Mouse (Mus musculus) heart, embryonic 14.5 days (tissue): Measurements from ENCODE around the gene Grid2. TPM values are rescaled to one million over a fixed set of nuclear protein-coding genes. Genes with fewer than 3 reads are reported as not detected.

Experiments
- ATAC-seq: fragments of 200-750 bp; cut with Nextera tagmentation; 2 replicates; pipeline ENCODE4 v1.8.0; 2017; ENCODE audit warnings: low read depth, moderate TSS enrichment; ENCODE audit not compliant: insufficient number of reproducible peaks, insufficient read depth, low FRiP score
- H3K27ac ChIP-seq, 2 experiments: fragments of 200-500 bp in 1 of 2; fragments of 300-500 bp in 1 of 2; sonication (generic) in 1 of 2; replicated peaks in 1 of 2; 2 replicates each; pipeline ENCODE4 v1.5.1; 2012 to 2014; ENCODE audit warnings: low read depth in 2 of 2, low read length in 2 of 2, control low read depth in 1 of 2, mild to moderate bottlenecking in 1 of 2, mixed read lengths in 1 of 2; ENCODE audit not compliant: control insufficient read depth in 1 of 2, insufficient read depth in 1 of 2
- H3K27me3 ChIP-seq: fragments of 300-500 bp; sonication (generic); 2 replicates; pipeline ENCODE4 v1.6.1; 2014; ENCODE audit warnings: mild to moderate bottlenecking, low read length, control low read depth; ENCODE audit not compliant: control insufficient read depth, insufficient read depth
- H3K36me3 ChIP-seq: fragments of 300-500 bp; sonication (generic); 2 replicates; pipeline ENCODE4 v1.6.1; 2014; ENCODE audit warnings: mild to moderate bottlenecking, control low read depth, low read length, mixed read lengths; ENCODE audit not compliant: control insufficient read depth, insufficient read depth
- H3K4me1 ChIP-seq, 2 experiments: fragments of 200-500 bp in 1 of 2; fragments of 300-500 bp in 1 of 2; sonication (generic) in 1 of 2; 2 replicates each; pipeline ENCODE4 v1.6.1; 2012 to 2014; ENCODE audit warnings: low read length in 2 of 2, control low read depth in 1 of 2, mixed read lengths in 1 of 2; ENCODE audit not compliant: control insufficient read depth in 2 of 2, insufficient read depth in 2 of 2
- H3K4me2 ChIP-seq: fragments of 300-500 bp; sonication (generic); 2 replicates; pipeline ENCODE4 v1.6.1; 2014; ENCODE audit warnings: mild to moderate bottlenecking, low read length
- H3K4me3 ChIP-seq, 2 experiments: fragments of 200-500 bp in 1 of 2; fragments of 300-500 bp in 1 of 2; sonication (generic) in 1 of 2; 2 replicates each; pipeline ENCODE4 v1.5.1; 2012 to 2014; ENCODE audit warnings: low read length in 2 of 2, mild to moderate bottlenecking in 2 of 2, control low read depth in 1 of 2, low read depth in 1 of 2, moderate library complexity in 1 of 2; ENCODE audit not compliant: control insufficient read depth in 1 of 2, insufficient read depth in 1 of 2
- H3K9ac ChIP-seq: fragments of 300-500 bp; sonication (generic); 2 replicates; pipeline ENCODE4 v1.6.1; 2014; ENCODE audit warnings: mild to moderate bottlenecking, low read length
- H3K9me3 ChIP-seq: fragments of 300-500 bp; sonication (generic); 2 replicates; pipeline ENCODE4 v1.6.1; 2016; ENCODE audit warnings: low read length, control low read depth; ENCODE audit not compliant: control insufficient read depth
- WGBS: fragments of 180-500 bp; shearing (Covaris S2); extraction: QIAGEN DNeasy Blood & Tissue Kit; methylation state at CpG from one replicate; pipeline ENCODE4 v1.1.7; 2014; 5-methylcytosine and 5-hydroxymethylcytosine counted together
- polyA plus RNA-seq: library from polyadenylated mRNA; unstranded; fragments of >200 nt; fragmentation: Nextera tagmentation; extraction: Ambion mirVana; gene quantifications from 2 replicates; pipeline ENCODE4 v1.2.1, GENCODE M21; 2014

The Grid2 gene
- polyA plus RNA-seq, 1 experiment from 2014 or later = 1.3 TPM

DNA sequence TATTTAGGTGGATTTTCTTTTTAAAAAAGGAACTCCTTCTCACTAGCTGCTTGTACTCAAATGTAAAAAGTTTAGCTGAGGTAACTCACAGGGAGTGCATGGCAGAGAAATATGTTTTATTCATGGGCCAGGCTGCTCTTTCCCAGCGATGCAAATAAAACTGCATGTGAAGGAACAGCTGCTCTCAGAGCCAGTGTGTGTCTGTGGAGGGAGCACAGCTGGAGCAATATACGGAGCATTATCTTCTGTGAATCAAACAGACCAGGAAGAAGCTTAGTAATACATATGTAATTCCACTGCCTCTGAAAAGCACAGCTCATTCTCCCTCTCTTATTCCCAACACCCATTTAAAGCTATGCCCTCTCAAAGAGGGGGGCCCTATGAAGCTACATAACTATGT lies 607.0 kb downstream of the Grid2 start:
- no peak for ATAC-seq
- Histone ChIP-seq H3K27me3 (no peaks in the 10 kb centered on the region), H3K27ac (no peak overlapping the region), H3K9ac (no peak overlapping the region), H3K4me2 (no peak overlapping the region), H3K36me3 (no peaks in the 10 kb centered on the region), H3K4me1 (no peaks in the 10 kb centered on the region), H3K4me3 (no peak overlapping the region), H3K9me3 (no peaks in the 10 kb centered on the region)
- 44% methylated on average over 2 of the region's 2 CpGs for WGBS

GRCm38 (mm10) chr6:63877088-63877764 lies 621.5 kb downstream of the Grid2 start:
- WGBS = 80% methylated on average over 3 of the region's 3 CpGs
- no peaks in the 10 kb centered on the region for H3K36me3 ChIP-seq
- no peak for ATAC-seq
- no peak overlapping the region for H3K4me2 ChIP-seq
- no peak overlapping the region for H3K4me3 ChIP-seq
- no peaks in the 10 kb centered on the region for H3K4me1 ChIP-seq
- no peak overlapping the region for H3K27ac ChIP-seq
- no peak overlapping the region for H3K9ac ChIP-seq
- H3K27me3 ChIP-seq = no peaks in the 10 kb centered on the region
- H3K9me3 ChIP-seq = no peaks in the 10 kb centered on the region

- Histone ChIP-seq H3K9ac (no peak overlapping the region), H3K36me3 (no peaks in the 10 kb centered on the region), H3K27me3 (no peaks in the 10 kb centered on the region), H3K4me3 (no peak overlapping the region), H3K27ac (no peak overlapping the region), H3K9me3 (no peaks in the 10 kb centered on the region), H3K4me1 (no peaks in the 10 kb centered on the region), H3K4me2 (no peak overlapping the region)
- 75% methylated on average over 6 of the region's 6 CpGs for whole genome bisulfite sequencing
- ATAC-seq = no peak
These were observed 622.2 kb downstream of the Grid2 start for GRCm38 (mm10) chr6:63877765-63878345.

GRCm38 (mm10) chr6:63894714-63895113 lies 639.0 kb downstream of the Grid2 start:
- Histone ChIP-seq H3K4me1 (no peaks in the 10 kb centered on the region), H3K27ac (no peak overlapping the region), H3K27me3 (no peaks in the 10 kb centered on the region), H3K9ac (no peak overlapping the region), H3K4me2 (no peak overlapping the region), H3K9me3 (no peaks in the 10 kb centered on the region), H3K36me3 (no peaks in the 10 kb centered on the region), H3K4me3 (no peak overlapping the region)
- WGBS = 51% methylated on average over 3 of the region's 3 CpGs
- no peak for ATAC-seq

DNA sequence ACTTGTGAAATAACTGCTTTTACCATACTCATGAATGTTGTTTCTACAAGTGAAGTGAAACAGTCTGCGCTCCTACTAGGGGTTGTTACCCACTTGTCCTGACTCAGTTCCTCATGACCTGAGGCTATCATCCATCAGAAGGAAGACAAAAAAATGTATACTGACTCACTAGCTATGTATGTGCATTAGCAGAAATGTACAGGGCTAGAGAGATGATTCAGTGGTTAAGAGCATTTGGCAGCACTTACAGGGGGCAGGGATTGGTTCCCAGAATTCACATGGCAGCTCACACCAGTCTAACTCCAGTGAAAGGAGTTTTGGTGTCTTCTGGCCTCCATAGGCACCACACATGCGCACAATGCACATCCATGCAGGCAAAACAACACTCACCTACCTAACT lies 642.5 kb downstream of the Grid2 start:
- Histone ChIP-seq H3K36me3 (no peaks in the 10 kb centered on the region), H3K4me3 (no peak overlapping the region), H3K4me1 (no peaks in the 10 kb centered on the region), H3K4me2 (no peak overlapping the region), H3K9me3 (no peaks in the 10 kb centered on the region), H3K27me3 (no peaks in the 10 kb centered on the region), H3K9ac (no peak overlapping the region), H3K27ac (no peak overlapping the region)
- no peak for ATAC-seq
- WGBS = 93% methylated on average over 2 of the region's 2 CpGs

DNA sequence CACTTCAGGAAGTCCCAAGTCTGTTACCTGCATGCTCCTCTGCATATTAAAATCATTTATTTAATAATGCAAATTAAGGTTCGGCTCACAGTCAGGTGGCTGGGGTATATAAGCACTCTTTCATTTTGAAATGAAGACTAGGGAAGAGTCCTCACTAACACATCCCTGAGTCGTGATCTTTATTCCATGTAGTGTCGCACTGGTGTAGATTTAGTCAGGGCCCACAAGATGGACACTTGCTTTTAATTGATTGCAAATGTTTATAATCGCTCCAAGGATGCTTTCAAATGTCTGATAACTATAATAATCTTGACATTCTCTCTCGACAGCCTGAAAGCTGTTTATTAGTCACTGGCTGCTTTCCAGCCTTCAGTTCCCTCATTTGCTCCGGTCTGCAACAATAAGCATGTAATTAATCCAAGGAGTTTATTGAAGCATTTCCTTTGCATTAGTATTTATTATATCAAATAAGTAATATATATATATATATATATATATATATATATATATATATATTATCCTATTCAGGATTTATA lies 661.4 kb downstream of the Grid2 start:
- Histone ChIP-seq H3K4me3 (no peak overlapping the region), H3K4me1 (no peaks in the 10 kb centered on the region), H3K36me3 (no peaks in the 10 kb centered on the region), H3K27ac (no peak overlapping the region), H3K4me2 (no peak overlapping the region), H3K9ac (no peak overlapping the region), H3K27me3 (no peaks in the 10 kb centered on the region), H3K9me3 (no peaks in the 10 kb centered on the region)
- no peak for ATAC-seq
- WGBS = 69% methylated on average over 6 of the region's 6 CpGs

DNA sequence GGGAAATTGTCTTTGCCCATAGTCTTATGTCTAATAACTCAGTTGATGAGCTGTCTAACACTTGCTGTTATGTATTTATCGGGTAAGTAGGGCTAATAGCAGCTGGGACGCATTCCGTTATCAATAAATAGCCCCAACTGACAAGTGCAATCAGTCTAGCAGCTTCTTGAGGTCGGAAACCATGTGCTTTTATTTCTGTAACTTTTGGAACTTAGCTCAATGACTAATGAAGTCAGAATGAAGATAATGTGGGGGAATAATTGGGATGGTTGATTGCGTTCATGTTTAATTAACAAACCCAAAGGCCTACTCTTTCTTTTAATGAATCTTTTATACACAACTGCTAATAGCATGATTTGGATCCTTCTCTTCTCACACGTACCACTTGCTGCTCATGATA lies 666.3 kb downstream of the Grid2 start:
- no peak overlapping the region for H3K4me3 ChIP-seq
- no peaks in the 10 kb centered on the region for H3K9me3 ChIP-seq
- H3K36me3 ChIP-seq = no peaks in the 10 kb centered on the region
- H3K27ac ChIP-seq = no peak overlapping the region
- no peaks in the 10 kb centered on the region for H3K4me1 ChIP-seq
- no peak overlapping the region for H3K9ac ChIP-seq
- 78% methylated on average over 6 of the region's 6 CpGs for WGBS
- ATAC-seq = no peak
- H3K4me2 ChIP-seq = no peak overlapping the region
- H3K27me3 ChIP-seq = no peaks in the 10 kb centered on the region

- Histone ChIP-seq H3K4me3 (no peak overlapping the region), H3K27me3 (no peaks in the 10 kb centered on the region), H3K4me2 (no peak overlapping the region), H3K9ac (no peak overlapping the region), H3K9me3 (no peaks in the 10 kb centered on the region), H3K36me3 (no peaks in the 10 kb centered on the region), H3K27ac (no peak overlapping the region), H3K4me1 (peaks cover 0 to 9% of the 10 kb centered on the region in 2 experiments; a peak in 1 of 4 replicates)
- ATAC-seq = no peak
These were observed 675.5 kb downstream of the Grid2 start for GRCm38 (mm10) chr6:63931201-63931600.
